Mouse (Mus musculus): Measurements from ENCODE around the gene Cd84.
"Not testable (repeated sequence)": the region's sequence is repeated elsewhere in the genome, so short reads cannot be mapped to it uniquely, and the experiment has no call there.

Gene Cd84

GRCm38 (mm10) chr1:171839488-171839887 is at the start of gene Cd84:
Gene Cd84 (plus strand): TSS chr1:171839697.
- DNase-seq (ENCODE audit: low read depth, low spot score), result no peak

DNA sequence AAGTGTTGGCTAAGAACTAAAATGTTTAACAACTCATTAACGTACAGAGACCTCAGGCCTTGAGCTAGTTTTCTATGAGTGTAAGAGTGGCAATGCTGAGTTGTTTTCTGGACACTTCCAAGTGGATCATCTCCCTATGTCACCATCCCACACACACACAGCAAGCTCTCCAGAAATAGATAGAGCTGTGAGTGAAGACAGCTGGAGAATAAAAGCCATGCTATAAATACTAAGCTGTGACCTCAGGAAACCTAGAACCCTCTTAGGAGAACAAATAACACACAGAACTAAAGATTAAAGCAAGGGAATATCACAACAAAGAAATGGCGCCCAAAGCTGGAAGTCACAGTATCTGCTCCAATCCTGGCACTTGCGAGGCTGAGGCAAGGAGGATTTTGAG is 48.0 kb upstream of the Cd84 start:
- DNase-seq (ENCODE audit: low read depth, low spot score), result no peak

DNA sequence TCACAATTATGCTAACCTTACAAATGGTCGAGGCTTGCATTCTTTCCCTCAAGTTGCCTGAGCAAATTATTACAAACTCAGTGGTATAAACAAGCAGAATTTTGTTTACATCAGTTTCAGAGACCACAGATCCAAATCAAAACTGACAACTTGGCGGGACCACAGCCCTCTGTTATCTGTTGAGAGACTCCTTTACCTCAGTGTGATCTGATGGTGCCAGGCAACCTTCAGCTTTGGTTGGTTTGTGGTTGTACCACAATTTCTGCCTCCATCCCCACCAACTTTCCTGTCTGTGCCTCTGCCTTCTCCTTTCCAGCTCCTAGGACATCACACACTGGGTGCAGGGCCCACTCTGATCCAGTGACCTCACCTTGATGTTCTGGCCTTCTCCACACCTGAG is 43.3 kb upstream of the Cd84 start:
- DNase-seq (ENCODE audit: low read depth, low spot score), result no peak

GRCm38 (mm10) chr1:171797840-171798239 is 41.7 kb upstream of the Cd84 start:
- no peak for DNase-seq (ENCODE audit: low read depth, low spot score)

GRCm38 (mm10) chr1:171799648-171800047 is 39.8 kb upstream of the Cd84 start:
- DNase-seq (ENCODE audit: low read depth, low spot score), result no peak

GRCm38 (mm10) chr1:171811048-171811447 is 28.4 kb upstream of the Cd84 start:
- DNase-seq (ENCODE audit: low read depth, low spot score), result not testable (repeated sequence)

- peak; percentile 78 for DNase-seq (ENCODE audit: low read depth, low spot score)
Observed at GRCm38 (mm10) chr1:171815545-171816439, 23.7 kb upstream of the Cd84 start.

GRCm38 (mm10) chr1:171816991-171817390 is 22.5 kb upstream of the Cd84 start:
- DNase-seq (ENCODE audit: low read depth, low spot score), result no peak

- no peak for DNase-seq (ENCODE audit: low read depth, low spot score)
Observed at GRCm38 (mm10) chr1:171821331-171821730, 18.2 kb upstream of the Cd84 start.

GRCm38 (mm10) chr1:171825462-171825861 is 14.0 kb upstream of the Cd84 start:
- DNase-seq (ENCODE audit: low read depth, low spot score), result no peak

DNA sequence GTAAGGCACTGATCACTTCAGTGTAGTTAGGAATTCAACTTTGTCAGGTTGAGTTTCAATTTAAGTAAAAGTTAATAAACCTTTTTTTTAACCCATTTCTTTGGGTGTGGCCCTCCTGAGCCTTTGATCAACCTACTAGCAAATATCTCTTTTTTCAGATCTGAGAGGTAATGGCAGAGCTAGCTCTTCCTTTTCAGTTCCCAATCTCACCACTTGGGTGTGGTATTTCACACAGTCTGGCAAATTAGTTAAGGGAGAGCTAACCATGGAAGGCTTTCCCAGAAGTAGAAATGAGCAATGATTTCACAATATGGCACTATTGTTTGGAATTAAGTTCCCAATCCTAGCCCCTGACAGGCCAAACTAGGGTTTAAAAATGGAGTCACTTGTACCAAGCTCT is 13.3 kb upstream of the Cd84 start:
- DNase-seq (ENCODE audit: low read depth, low spot score), result no peak

DNA sequence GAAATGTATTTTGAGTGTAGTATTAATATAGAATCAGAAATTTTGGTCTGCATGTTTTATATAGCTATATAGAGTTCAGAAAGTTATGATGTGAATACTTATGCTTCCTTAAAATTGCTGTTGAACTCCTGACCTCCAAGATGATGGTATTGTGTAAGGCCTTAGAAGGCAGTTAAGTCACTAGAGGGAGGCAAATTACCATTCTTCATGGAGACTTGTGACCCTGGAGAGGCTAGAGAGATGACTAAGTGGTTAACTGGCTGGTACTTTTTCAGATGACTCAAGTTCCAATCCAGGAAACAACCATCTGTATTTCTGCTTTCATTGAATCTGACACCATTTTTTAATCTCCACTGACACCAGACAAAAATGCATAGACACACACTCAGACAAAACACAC is 11.8 kb upstream of the Cd84 start:
- no peak for DNase-seq (ENCODE audit: low read depth, low spot score)

DNA sequence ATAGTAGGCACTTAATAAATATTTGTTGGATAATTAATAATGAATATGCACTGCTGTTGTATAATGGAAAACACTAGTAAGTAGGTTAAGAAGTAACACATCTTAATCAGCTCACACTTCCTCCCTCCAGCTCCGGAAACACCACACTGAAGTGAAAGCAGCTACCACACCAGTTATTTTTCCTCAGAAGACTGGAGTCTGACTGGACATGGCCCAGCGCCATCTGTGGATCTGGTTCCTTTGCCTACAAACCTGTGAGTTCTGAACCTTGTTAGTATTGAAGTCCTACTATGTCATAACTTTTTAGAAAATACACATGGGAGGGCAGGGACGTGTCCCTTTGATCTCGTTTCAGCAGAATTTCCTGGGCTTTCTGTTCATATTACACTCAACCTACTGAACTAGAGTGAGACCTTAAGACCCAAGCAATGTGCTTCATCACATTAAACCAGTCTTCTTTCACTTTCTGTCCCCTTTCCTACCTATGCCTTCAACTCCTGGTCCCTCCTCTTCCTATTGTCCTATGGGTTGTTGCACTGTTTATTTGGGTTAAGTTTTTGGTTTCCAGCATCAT is 1.0 kb downstream of the Cd84 start:
- no peak for DNase-seq (ENCODE audit: low read depth, low spot score)

DNA sequence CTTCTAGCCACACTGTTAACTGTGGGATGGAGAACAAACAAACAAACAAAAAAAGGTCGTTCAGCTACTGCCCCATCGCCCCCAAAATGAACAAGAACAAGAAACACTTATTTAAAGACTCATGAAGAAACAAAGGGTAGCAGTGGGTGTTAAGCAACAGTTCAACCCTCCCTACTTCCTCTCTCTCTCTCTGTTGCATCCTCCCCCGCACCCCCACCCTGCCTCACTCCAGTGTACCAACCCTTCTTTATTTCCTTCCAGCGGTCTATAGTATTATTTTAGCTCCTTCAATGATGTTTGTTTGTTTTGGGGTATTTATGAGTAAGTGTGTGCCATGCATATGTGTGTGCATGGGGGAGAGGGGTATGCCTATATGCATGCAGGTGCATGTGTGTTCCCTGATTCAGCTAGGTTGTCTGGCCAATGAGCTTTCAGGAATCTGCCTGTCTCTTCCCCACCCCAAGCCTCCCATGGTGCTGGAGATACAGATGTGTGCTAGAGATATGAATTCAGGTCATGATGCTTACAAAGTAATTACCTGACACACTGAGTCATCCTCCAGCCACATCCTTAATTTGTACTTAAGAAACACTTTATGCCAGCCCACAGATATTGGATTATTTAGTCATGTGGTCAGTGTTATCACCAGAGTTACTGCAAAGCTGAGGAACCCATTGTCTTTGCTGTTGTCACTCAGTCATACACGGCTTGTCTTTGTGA is 5.7 kb downstream of the Cd84 start:
- no peak for DNase-seq (ENCODE audit: low read depth, low spot score)

DNA sequence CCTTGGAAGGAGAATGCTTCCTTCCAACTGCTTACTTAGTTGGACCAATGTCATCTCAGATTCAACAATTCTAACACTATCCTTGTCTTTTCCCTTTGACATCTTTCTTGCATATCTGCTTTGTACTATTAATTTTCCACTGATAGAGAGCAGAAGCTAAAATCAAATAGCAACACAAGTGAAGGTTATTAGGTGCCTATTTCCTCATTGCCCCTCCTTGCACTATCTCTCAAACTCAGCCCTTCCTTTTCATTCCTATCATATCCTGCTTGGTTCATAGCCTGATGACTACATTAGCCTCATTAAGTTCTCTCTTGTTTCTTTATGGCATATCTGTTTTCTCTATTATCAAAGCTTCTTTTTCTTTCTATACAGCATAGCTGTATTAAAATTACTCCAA is 8.7 kb downstream of the Cd84 start:
- DNase-seq (ENCODE audit: low read depth, low spot score), result no peak

GRCm38 (mm10) chr1:171848757-171849156 is 9.3 kb downstream of the Cd84 start:
- DNase-seq (ENCODE audit: low read depth, low spot score), result no peak

GRCm38 (mm10) chr1:171849454-171849853 is 10.0 kb downstream of the Cd84 start:
- DNase-seq (ENCODE audit: low read depth, low spot score), result no peak

GRCm38 (mm10) chr1:171865467-171865866 is 26.0 kb downstream of the Cd84 start:
- no peak for DNase-seq (ENCODE audit: low read depth, low spot score)

DNA sequence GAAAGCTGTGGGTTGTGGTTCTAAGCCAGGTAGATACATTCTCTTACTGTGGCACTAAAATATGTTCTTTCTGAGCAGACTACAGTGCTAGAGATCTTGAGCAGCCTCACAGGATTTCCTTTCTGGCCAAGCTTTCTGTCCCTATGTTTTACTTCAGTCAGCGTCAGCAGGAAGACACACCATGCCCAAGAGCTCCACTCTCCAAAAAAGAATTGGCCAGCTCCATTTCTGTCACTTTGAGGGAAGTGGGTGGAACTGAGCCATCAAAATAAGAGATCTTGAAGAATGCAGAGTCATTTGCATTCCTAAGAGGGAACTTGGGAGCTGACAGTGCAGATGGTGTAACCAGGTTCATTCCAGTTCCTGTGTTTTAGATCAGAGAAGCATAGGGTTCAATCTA is 47.5 kb downstream of the Cd84 start:
- DNase-seq (ENCODE audit: low read depth, low spot score), result no peak

GRCm38 (mm10) chr1:171895364-171895763 is 55.9 kb downstream of the Cd84 start, which contains the start of gene Gm10521:
Gene Gm10521 (plus strand): TSS chr1:171895664.
- DNase-seq (ENCODE audit: low read depth, low spot score), result not testable (repeated sequence)

DNA sequence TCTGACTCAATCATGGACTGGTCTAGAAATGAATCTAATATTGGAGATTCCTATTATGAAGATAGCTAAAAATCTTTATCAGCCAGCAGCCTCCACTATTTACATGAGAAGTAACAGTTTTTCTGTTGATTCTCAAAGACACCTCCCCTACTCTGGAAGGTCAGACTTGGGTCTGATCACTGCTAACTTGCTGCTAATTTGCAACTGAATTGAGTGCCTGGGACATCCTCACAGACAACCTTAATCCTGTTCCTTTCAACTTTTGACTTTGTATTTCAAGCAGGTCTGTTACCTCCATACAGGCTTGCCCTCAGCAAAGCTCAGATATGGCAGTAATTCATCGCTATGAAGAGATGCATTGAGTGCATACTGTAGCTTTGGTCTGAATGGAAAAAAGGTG is 64.5 kb downstream of the Cd84 start:
- no peak for DNase-seq (ENCODE audit: low read depth, low spot score)

GRCm38 (mm10) chr1:171915638-171916458 is 76.4 kb downstream of the Cd84 start:
- DNase-seq (ENCODE audit: low read depth, low spot score), result no peak
